Comparison of ENCODE assay signal across 15 mouse cellular contexts in the genomic region with DNA sequence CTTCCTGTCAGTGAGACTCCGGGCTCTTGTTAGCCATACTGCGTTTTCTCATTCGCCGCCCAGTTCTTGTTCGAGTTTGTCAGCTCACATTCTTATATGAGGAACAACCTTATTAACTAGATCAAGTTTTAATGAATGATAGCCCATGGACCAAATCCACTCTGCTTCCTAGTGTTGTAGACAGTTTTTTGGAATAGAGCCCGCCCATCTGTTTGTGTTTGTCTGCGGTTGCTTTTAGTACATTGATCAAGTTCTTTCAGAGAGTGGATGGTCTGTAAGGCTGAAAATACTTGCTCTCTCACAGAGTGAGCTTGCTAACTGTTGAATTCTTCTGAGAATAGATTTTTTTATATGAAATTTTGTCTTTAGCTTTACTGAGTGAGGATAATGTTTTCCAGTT.
A peak's percentile ranks its signal among the peaks of the same experiment; 100 is the strongest.
DNase-seq lines count a peak whose midpoint lies in the region; TF ChIP-seq lines count a peak whose summit lies in the region.
"Had no signal": no experiment of that assay in that cellular context is flagged by ENCODE, and none has a peak within 500 bp of the region (broad histone marks: within the 10 kb centered on the region; RNA-seq: fewer than 3 reads in every experiment).

No protein-coding gene starts in this region.

- TF ChIP-seq POLR2A in kidney, adult 2 months (IDR thresholded peaks at IDR 0.05; ENCODE audit: low read depth, low read length) = no peak

- WGBS in kidney, adult 2 months = 84% methylated on average over 7 of the region's 7 CpGs

- H3K4me1 ChIP-seq in kidney, adult 2 months (ENCODE audit: control insufficient read depth, insufficient read depth, low read length) = peaks cover 3% of the 10 kb centered on the region; the same call in 1 of the 2 replicates
- H3K4me1 ChIP-seq: midbrain, embryonic 12.5 days had no signal

- TF ChIP-seq CTCF in kidney, adult 2 months (conservative IDR thresholded peaks at IDR 0.05; ENCODE audit: insufficient read depth, insufficient read length, low read depth, low read length) = no peak

- H3K27ac ChIP-seq in kidney, adult 2 months (ENCODE audit: insufficient read depth, low read depth, low read length) = no peak overlapping the region
- H3K27ac ChIP-seq: limb, embryonic 12.5 days; liver, embryonic 15.5 days; midbrain, embryonic 12.5 days had no signal

- H3K36me3 ChIP-seq in kidney, adult 2 months (ENCODE audit: control insufficient read depth, insufficient read depth, low read length) = no peaks in the 10 kb centered on the region
- H3K36me3 ChIP-seq: limb, embryonic 12.5 days; liver, embryonic 15.5 days; midbrain, embryonic 12.5 days had no signal

- DNase-seq in cerebellum, postnatal 10 days = peak; percentile 63 to 71
- DNase-seq in cerebellum, adult 9-11 months = no peak
- peak; percentile 41 for DNase-seq in kidney, postnatal 10 days
- no peak for DNase-seq in kidney, adult 2 months
- DNase-seq in lung, postnatal 10 days = peak; percentile 22
- no peak for DNase-seq in lung, postnatal 4 days
- peak; percentile 22 to 38 for DNase-seq in layer of hippocampus, postnatal 10 days (ENCODE audit: low spot score in 2 of 2)
- no peak for DNase-seq in gastrocnemius, postnatal 25 days
- DNase-seq: adrenal gland, postnatal 14 days; gastrocnemius, postnatal 10 days; kidney, postnatal 25 days; right cerebral cortex, postnatal 25 days had no signal

- no peak overlapping the region for H3K4me3 ChIP-seq in kidney, adult 2 months (ENCODE audit: insufficient read depth, low read depth, low read length)
- H3K4me3 ChIP-seq: limb, embryonic 12.5 days; liver, embryonic 15.5 days; midbrain, embryonic 12.5 days had no signal

- no peaks in the 10 kb centered on the region for H3K27me3 ChIP-seq in kidney, adult 2 months (replicated peaks; ENCODE audit: control insufficient read depth, insufficient read depth, low read length)
- H3K27me3 ChIP-seq: limb, embryonic 12.5 days; liver, embryonic 15.5 days; midbrain, embryonic 12.5 days had no signal

Comparison
In these comparisons a context has a peak if more than half of its experiments do, and no peak if none do; other contexts are left out.
1. DNase-seq: peak in cerebellum, postnatal 10 days (2 of 2), kidney, postnatal 10 days (single experiment), lung, postnatal 10 days (single experiment) and layer of hippocampus, postnatal 10 days (2 of 2); none in cerebellum, adult 9-11 months (single experiment), kidney, adult 2 months (single experiment), lung, postnatal 4 days (0 of 2) and gastrocnemius, postnatal 25 days (single experiment).